Mouse (Mus musculus) adrenal gland, adult 2 months (tissue): Measurements from ENCODE around the gene Gm20532. TPM values are rescaled to one million over a fixed set of nuclear protein-coding genes. Genes with fewer than 3 reads are reported as not detected.

Experiments
- DNase-seq: peaks from one replicate; pipeline ENCODE4 v3.0.0; 2021
- polyA plus RNA-seq: library from polyadenylated mRNA; depleted of rRNA; stranded (reverse); fragments of >200 nt; gene quantifications from 2 replicates; pipeline ENCODE4 v1.2.3, GENCODE M21; 2012
- total RNA-seq, 2 experiments: library from RNA; stranded (reverse); gene quantifications; 2 replicates each; pipeline ENCODE4 v1.2.3; 2021

The Gm20532 gene
- total and polyA plus RNA-seq, 3 experiments, result not detected

DNA sequence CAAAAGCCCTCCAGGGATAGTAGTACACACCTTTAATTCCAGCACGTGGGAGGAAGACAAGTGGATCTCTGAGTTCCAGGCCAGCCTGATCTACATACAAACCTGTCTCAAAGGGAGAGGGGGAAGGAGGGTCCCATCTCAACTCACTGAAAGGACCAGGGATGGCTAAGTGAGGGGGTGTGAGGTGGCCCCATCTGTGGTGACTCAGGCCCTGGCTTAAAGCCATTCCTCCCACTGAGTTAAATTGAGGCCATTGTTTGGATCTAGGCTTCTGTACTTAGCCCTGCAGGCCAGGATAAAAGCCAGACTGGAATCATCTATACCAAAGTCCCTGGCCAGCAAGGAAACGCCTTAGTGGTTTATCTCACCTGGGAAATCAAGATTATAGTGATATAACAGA is 34.8 kb downstream of the Gm20532 start:
- no peak for DNase-seq

DNA sequence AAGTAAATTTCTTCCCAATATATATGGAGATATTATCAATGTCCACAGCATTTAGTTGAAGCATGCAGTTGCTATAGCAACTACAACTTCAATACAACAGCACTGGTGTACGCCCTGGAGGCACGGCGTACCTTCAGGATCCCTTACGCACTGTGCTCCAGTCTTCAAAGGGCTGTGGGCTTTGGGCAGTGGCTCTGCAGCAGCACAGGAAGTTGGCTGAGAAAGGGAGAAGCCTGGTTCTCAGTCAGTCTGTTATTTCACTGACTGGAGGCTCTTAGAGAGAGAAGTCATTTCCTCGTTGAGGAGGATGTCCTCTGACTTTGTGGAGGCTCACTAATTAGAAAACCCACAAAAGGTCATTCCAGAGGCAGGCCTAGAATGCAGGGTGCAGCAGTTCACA is 36.5 kb downstream of the Gm20532 start:
- DNase-seq, result no peak

DNA sequence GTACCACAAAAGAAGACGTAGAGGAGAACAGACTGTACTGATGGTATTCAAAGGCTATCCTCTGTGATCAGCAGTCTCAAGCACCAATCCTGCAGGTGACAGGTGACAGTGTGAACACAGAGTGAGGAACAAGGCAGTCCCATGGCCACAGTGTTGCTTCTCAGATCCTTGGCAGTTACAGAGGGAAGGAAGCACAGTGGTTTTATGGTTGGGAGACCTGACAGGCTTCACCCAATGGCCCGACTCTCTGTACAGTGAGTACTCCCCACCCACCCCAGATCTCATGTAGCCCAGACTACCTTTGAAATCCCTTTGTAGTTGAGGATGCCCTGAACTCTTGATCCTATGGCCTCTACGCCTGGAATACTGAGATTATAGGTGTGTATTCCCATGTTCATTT is 39.0 kb downstream of the Gm20532 start:
- DNase-seq, result no peak

DNA sequence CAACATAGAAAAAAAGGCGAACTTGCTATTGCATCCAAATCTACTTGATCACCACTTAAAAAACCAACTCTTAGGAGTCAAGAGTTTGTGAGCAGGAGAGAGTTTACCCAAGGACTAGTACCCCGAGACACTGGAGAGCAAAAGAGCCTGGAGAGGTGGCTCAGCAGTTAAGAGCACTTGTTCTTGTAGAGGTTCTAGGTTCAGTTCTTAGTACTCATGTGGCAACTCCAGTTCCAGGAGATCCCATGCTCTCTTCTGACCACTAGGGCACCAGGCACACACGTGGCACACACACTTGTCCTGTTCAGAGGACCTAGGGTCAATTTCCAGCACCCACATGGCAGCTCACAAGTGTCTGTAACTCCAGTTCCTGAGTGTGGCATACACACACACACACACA is 39.6 kb downstream of the Gm20532 start:
- no peak for DNase-seq

DNA sequence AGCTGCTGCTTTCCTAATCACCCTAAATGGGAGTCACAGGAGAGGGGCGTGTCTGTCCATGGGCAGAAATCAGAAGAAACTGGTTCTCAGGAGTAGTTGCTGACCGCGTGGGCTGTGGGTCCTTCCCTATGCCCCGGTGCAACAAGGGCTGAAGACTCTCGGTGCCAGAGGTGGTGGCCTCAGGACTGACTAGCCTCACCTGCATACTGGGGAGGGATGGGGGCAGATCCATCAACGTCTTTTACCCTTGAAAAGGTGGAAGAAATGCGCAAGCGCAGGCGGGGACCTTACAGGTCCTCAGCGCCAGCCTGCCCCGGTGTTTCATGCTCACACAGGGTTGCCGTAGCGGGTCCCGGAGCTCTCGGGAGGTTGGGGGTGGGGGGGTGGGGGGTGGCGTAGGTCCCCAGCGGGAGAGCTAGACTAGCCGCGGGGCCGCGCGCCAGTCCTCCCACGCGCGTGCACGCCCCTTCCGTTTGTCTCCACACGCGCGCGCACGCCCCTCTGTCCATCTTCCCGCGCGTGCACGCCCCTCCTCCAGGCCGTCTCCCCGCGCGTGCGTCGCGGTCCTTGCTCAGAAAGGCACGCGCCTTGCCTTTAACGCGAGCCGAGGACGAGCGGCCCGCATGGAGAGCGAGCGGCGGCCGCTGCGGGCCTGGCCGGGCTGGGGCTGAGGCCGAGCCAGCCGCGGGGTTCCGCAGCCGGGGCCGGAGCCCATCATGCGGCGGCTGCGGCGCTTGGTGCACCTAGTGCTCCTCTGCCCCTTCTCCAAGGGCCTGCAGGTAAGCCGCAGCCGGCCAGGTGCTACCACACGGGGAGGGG is 41.7 kb downstream of the Gm20532 start, which contains the start of gene Fam69b:
Fam69b (plus strand) TSS at position 537 of the 819 bp plus-strand sequence.
- DNase-seq, result peak; percentile 84

DNA sequence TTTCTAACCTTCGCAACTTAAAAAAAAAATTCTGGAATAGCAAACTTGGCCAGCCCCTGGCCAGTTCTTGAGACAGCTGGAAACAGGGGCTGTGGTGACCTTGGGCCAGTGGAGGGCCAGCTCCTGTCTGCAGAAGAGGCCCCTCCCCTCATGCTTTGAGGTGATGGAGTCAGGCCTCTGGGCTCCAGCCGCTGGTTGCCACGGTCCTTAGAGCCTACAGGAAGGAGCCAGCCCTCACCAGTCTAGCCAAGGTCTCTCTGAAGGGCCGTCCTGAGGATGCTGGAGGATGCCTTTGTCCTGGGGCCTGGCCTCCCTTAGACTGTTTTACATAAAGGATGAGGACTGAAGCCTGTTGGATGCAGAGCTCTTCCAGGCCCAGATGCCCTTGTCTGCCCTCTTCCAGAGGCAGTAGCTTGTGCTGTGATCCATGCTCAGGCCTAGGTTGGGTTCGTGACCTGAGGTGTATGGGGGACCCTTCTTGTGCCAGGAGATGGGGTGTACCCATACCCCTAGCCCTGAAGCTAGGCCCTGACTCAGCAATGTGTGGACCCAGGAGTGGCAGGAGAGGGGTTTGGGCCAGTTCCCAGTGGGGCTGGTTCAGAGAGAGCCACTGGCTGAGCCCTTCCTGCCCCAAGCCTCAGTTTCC is 42.5 kb downstream of the Gm20532 start:
- no peak for DNase-seq

DNA sequence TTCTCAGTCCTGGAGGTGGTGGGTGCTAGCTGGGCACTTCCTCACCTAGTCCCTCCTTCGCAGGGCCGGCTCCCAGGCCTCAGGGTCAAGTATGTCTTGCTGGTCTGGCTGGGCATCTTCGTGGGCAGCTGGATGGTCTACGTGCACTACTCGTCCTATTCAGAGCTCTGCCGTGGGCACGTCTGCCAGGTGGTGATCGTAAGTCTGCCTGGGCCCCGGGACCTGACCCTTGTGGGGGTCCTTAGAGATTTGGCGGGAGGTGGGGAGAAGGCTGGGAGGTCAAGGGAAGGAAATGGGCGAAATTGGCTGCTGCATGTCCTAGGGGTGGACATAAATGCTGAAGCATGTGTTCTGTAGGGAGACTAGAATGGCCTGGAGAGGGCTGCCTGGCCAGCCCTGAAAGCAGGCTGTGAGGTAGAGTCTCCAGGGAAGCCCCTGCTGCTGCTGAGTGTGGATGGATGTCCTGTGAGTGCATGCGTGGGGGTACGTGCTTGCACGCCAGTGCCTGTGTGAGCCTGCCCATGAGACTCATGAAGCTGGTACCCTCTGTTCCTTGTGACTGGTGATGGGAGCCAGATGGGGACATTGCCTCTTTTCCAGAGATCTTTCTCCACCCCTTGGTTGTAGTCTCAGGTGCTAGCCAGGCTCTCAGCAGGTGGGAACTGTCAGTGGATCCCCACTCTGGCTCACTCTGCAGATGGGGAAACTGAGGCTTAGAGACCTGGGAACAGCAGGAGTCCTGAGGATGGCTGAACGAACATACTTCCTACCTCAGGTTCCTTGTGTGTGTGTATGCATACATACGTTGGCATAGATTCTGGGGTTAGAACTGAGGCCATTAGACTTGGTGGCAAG is 46.3 kb downstream of the Gm20532 start:
- DNase-seq, result no peak

DNA sequence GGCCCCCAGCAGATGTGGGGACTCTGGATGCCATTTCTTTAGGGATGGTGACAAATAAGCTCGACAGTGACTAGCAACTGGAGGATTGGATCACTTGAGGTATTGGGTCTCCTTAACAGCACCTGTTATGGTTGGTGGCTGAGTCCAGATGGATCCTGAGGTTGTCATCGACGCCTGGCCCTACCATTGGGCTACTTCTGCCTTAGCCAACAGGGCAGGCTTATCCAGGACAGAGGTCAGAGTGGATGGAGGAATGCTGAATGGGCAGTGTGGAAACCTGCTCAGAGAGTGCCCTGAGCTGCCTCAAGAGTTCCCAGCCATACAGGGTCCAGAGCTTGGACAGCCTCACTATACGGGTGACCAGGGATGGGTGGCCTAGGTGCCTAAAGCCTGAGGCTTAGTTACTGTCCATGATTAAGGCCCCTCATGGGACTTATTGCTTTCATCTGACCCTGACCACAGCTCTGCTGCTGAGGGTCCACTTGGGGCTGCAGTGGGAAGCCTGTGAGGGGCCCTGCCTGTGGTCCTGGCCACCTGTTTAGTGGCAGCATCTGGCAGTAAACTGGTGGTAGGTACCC is 47.6 kb downstream of the Gm20532 start:
- no peak for DNase-seq

DNA sequence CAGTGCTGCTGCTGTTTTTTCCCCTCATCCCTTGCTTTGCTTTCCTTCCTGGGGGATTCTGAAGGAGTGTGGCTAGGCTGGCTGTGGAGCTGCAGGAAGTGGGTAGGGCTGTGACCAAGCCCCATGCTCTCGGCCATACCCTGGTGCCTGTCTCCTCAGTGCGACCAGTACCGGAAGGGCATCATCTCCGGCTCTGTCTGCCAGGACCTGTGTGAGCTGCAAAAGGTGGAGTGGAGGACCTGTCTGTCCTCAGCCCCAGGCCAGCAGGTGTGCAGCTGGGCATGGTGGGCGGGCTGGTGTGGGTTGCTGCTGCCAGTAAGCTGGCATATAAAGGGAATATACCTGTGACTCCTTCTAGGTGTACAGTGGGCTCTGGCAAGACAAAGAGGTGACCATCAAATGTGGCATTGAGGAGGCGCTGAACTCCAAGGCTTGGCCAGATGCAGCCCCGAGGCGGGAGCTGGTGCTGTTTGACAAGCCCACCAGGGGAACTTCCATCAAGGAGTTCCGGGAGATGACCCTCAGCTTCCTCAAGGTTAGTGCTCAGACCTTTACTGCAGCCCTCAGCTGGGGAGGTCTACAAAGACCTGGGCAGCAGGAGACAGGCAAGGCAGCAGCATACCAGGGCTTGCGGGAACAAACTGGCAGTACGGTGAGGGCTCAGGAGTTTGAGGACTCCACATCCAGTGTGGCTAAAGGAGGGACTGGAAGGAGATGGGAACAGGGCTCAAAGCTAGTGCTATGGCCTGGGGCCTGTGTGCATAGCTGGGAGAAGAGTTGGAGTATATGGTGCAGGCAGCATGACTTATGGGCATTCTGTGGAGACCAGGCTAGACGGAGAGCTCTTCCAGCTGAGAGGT is 48.4 kb downstream of the Gm20532 start:
- no peak for DNase-seq

DNA sequence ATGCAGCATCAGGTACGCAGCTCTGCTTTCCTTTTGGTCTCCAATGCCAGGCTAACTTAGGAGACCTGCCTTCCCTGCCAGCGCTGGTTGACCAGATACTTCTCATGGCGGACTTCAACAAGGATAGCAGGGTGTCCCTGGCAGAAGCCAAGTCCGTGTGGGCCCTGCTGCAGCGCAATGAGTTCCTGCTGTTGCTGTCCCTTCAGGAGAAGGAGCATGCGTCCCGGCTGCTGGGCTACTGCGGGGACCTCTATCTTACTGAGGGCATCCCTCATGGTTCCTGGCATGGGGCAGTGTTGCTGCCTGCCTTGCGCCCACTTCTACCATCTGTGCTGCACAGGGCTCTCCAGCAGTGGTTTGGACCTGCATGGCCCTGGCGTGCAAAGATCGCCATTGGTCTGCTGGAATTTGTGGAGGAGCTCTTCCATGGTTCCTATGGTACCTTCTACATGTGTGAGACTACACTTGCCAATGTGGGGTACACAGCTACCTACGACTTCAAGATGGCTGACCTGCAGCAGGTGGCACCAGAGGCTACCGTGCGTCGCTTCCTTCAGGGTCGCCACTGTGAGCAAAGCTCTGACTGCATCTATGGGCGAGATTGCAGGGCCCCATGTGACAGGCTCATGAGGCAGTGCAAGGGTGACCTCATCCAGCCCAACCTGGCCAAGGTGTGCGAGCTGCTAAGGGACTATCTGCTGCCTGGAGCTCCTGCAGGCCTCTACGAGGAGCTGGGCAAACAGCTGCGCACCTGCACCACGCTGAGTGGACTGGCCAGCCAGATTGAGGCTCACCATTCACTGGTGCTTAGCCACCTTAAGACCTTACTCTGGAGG is 49.3 kb downstream of the Gm20532 start:
- DNase-seq, result no peak

DNA sequence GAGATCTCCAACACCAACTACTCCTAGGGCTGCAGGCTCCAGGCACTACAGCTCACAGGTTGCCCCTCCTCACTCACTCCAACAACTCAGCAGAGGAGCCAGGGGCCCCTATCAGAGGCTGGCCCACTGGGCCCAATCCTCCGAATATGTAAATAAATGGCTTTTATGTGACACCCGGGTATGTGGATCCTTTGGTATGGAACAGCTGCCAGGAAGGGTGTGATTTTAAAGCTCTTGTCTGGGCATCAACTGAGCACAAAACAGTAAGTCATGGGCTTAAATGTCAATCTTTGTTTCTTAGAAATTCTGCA is 49.8 kb downstream of the Gm20532 start:
- no peak for DNase-seq

DNA sequence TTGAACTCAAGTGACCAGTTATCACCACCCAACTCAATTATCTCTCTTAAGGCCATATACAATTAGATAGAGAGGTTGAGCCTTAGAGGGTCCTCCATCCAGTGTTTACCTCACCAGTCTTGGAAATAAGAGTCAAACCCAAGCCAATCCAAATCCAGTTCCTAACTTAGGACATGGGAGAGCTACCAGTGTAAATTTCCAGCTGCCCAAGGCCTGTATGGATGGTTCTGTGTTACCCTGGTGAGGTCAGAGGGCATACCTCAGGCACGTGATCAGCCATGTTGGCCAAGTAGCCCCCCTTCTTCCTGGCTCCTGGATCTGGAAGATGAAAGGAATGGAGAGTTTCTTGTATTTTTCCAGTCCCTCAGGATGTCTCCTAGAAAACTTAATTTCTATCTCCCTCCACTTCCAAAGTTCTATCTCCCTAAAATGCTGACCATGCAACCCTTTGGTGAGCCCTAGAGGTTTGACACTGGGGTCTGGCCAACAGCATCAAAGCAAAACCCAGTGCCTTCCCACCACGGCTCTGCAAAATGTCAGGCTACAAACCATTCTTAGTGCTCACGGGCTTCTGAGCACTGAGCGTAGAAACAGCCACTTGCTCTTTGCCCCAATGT is 51.0 kb downstream of the Gm20532 start:
- no peak for DNase-seq

DNA sequence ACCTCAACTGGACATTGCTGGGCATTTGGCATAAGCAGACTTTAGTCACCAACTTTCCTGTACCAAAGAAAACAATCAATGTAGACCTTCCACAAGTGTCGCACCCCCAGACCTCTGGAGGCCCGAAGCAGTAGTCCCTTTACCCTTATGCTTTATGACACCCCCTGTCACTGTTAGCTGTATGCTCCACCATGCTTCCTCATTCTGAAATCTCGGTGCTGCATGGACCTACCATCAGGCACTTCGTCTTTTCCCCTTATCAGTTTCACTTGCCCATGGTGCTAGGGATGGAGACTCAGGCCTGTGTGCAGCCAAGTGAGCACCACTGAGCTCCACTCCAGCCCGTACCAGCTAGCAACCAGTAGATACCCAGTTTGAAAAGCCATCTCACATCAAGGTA is 51.6 kb downstream of the Gm20532 start:
- no peak for DNase-seq

DNA sequence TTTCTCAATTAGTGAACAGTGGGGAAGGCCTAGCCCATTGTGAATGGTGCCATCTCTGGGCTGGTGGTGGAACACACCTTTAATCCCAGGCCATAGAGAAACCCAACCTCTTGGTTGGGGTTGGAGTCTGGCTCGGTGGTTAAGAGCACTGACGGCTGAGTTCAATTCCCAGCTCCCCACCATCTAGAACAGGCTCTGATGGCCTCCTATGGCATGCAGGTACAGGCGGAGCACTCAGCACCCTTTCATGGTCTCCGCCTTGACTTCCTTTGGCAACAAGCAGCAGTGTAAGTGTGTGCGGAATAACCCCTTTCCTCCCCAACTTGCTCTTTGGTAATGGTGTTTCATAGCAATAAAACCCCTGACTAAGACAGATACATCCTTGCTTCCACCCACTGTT is 52.1 kb downstream of the Gm20532 start:
- no peak for DNase-seq

DNA sequence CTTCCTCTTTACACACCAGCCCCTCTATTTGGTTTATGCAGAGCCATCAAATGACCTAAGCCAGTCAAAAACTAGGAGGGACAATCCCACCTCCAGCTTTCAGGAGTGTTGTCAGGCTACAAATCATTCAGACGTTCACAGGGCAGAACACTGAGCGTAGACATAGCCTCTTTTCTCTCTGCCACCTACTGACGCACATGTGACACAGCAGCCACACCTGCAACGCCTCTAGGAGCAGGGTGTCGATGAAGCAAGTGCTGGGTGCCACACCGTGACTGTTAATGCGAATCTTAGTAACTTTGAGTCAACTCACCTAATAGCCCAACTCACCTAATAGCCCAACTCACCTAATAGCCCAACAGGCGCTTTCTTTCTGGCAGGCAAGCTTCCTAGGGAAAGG is 52.6 kb downstream of the Gm20532 start:
- peak; percentile 51 for DNase-seq

DNA sequence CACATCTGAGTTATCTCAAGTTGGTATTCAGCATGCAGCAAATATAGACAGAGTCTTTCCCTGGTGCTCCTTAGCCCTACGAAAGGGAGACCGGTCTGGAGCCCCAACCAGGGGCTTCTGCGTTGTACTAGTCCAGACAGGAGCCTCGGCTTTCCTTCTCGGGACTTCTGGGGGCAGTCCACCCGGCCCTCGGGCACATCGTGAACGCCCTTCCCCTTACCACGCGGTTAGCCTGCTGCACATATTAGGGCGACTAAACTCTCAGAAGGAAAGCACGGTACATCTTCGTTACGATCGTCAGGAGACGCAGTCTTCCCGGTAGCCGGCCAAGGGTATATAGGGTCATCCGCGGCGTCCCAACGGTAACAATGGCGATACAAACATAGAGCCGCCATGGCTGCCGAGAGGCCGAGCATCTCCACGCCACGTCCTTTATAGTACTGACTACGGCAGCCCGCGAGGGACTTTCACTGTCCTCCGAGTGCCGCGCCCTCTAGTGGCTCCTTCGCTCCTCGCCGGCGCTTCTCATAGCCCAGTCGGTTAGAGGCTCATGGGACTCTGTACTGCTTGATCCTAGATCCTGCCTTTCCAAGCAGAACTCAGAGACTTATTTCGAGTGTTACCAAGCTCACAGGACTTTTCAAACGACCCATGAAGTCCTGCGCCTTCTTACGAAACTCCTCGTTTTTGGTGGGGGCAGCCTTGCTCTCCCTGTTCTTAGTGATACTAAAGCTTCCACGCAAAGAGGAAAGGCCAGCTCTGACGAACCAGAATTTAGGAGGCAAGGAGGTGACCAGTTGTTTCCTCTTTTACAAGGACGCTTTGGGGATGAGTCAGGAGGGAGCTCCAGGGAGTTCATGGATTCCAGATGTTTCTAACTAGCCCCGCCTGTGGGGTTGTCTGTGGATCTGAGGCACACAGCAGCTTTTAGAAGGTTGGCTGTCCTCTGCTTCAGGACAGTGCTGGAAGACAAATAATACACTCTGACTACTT is 53.7 kb downstream of the Gm20532 start:
- DNase-seq, result peak; percentile 96

DNA sequence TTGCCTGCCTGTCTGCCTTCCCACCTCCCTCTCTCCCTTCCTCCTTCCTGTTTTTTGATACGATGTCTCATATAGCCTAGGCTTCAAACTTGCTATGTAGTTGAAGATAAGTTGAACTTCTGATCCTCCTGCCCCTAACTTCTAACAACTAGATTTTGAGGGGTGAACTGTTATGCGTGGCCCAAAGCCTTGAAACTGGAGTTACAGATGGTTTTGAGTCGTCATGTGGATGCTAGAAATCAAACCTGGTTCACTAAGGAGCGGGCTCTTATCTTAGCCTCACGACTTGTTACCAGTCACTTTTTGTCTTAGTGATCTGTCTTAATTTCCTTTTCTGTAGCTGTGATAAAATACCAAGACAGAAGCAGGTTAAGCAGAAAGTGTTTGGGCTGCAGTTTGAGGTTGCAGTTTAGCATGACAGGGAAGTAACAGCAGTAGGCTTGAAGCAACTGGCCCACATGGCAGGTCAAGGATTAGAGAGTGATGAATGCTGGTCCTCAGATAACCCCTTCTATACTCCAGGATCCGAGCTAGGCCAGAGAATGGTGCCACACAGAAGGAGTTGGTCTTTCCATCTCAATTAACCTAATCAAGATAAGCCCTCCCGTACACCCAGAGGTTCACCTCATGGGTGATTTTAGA is 54.7 kb downstream of the Gm20532 start:
- DNase-seq, result peak; percentile 31

DNA sequence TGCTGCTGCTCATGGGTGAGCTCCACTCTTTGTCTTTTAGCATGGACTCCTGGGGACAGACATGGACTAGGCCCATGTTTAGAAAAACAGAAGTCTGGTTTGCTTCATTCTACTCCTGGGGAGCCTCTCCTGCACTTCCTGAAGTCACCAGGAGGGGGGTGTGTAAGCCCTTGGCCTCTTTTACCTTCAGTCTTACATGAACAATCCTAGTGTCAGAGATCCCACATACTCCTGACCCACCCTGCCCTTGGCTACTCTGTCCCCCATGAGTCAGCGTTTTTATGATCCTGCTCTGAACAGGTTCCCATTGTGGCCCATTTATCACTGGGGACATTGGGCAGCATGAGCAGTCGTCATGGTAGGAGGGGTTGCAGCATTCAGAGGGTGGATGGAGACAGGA is 57.5 kb downstream of the Gm20532 start:
- DNase-seq, result peak; percentile 60
